Mouse (Mus musculus) limb, embryonic 15.5 days (tissue): ENCODE results near the gene Midn. TPM values are rescaled to one million over a fixed set of nuclear protein-coding genes. Genes with fewer than 3 reads are reported as not detected.

Source experiments
- ATAC-seq: fragments of 200-750 bp; cut with Nextera tagmentation; 2 replicates; pipeline ENCODE4 v1.8.0; 2017; ENCODE audit warnings: low read depth, moderate TSS enrichment; ENCODE audit not compliant: insufficient number of reproducible peaks, low FRiP score, low TSS enrichment
- H3K27ac ChIP-seq: fragments of 300-500 bp; sonication (generic); 2 replicates; pipeline ENCODE4 v1.5.1; 2015; ENCODE audit warnings: moderate library complexity, mild to moderate bottlenecking, inconsistent platforms
- H3K27me3 ChIP-seq: fragments of 300-500 bp; sonication (generic); 2 replicates; pipeline ENCODE4 v1.6.1; 2015; ENCODE audit warnings: inconsistent platforms
- H3K36me3 ChIP-seq: fragments of 300-500 bp; sonication (generic); 2 replicates; pipeline ENCODE4 v1.6.1; 2015; ENCODE audit warnings: inconsistent platforms
- H3K4me1 ChIP-seq: fragments of 300-500 bp; sonication (generic); 2 replicates; pipeline ENCODE4 v1.6.1; 2015; ENCODE audit warnings: inconsistent platforms
- H3K4me2 ChIP-seq: fragments of 300-500 bp; sonication (generic); 2 replicates; pipeline ENCODE4 v1.6.1; 2015; ENCODE audit warnings: mild to moderate bottlenecking, inconsistent platforms
- H3K4me3 ChIP-seq: fragments of 300-500 bp; sonication (generic); 2 replicates; pipeline ENCODE4 v1.5.1; 2015; ENCODE audit warnings: mild to moderate bottlenecking, inconsistent platforms
- H3K9ac ChIP-seq: fragments of 300-500 bp; sonication (generic); 2 replicates; pipeline ENCODE4 v1.6.1; 2015; ENCODE audit warnings: inconsistent platforms
- H3K9me3 ChIP-seq: fragments of 300-500 bp; sonication (generic); 2 replicates; pipeline ENCODE4 v1.6.1; 2016; ENCODE audit warnings: inconsistent platforms
- WGBS: fragments of 180-500 bp; shearing (Covaris S2); methylation state at CpG from one replicate; pipeline ENCODE4 v1.1.7; 2015; 5-methylcytosine and 5-hydroxymethylcytosine counted together
- polyA plus RNA-seq: library from polyadenylated mRNA; unstranded; fragments of >200 nt; fragmentation: Nextera tagmentation; extraction: Ambion mirVana; gene quantifications from 2 replicates; pipeline ENCODE4 v1.2.1, GENCODE M21; 2015

Gene Midn
- polyA plus RNA-seq, 1 experiment from 2014 or later = 13.4 TPM

DNA sequence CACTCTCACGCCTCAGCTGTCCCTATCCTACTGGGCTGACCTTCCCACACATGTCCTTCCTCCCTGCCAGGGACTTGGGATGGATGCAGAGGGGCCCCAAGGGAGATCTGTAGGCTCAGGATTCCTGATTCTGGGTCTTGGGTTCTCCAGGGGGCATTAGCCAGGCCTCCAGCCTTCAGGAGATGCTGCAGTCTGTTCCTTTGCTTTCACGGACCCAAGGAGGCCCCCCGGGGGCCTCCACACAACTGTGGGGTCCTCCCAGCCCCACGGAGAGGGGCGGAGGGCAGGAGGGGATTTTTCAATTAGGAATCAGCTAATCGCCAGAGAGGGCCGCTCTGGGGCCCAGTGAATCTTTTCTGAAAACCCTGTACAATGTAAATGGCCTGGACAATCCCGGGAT lies 46.4 kb downstream of the Midn start:
- Histone ChIP-seq H3K27ac (no peak overlapping the region), H3K9ac (no peak overlapping the region), H3K4me2 (no peak overlapping the region), H3K27me3 (peaks cover 29% of the 10 kb centered on the region), H3K36me3 (no peaks in the 10 kb centered on the region), H3K4me1 (peaks cover 16% of the 10 kb centered on the region), H3K9me3 (no peaks in the 10 kb centered on the region), H3K4me3 (no peak overlapping the region)
- WGBS = 61% methylated on average over 8 of the region's 8 CpGs
- ATAC-seq = no peak

GRCm38 (mm10) chr10:80196167-80196566 lies 48.1 kb downstream of the Midn start:
- peaks cover 13% of the 10 kb centered on the region; the same call in 1 of the 2 replicates for H3K27me3 ChIP-seq
- no peak overlapping the region for H3K27ac ChIP-seq
- WGBS = 79% methylated on average over 1 of the region's 1 CpGs
- H3K4me1 ChIP-seq = peaks cover 4% of the 10 kb centered on the region
- no peak for ATAC-seq
- no peak overlapping the region for H3K4me3 ChIP-seq
- H3K4me2 ChIP-seq = no peak overlapping the region
- H3K9ac ChIP-seq = no peak overlapping the region
- H3K9me3 ChIP-seq = no peaks in the 10 kb centered on the region
- no peaks in the 10 kb centered on the region for H3K36me3 ChIP-seq

DNA sequence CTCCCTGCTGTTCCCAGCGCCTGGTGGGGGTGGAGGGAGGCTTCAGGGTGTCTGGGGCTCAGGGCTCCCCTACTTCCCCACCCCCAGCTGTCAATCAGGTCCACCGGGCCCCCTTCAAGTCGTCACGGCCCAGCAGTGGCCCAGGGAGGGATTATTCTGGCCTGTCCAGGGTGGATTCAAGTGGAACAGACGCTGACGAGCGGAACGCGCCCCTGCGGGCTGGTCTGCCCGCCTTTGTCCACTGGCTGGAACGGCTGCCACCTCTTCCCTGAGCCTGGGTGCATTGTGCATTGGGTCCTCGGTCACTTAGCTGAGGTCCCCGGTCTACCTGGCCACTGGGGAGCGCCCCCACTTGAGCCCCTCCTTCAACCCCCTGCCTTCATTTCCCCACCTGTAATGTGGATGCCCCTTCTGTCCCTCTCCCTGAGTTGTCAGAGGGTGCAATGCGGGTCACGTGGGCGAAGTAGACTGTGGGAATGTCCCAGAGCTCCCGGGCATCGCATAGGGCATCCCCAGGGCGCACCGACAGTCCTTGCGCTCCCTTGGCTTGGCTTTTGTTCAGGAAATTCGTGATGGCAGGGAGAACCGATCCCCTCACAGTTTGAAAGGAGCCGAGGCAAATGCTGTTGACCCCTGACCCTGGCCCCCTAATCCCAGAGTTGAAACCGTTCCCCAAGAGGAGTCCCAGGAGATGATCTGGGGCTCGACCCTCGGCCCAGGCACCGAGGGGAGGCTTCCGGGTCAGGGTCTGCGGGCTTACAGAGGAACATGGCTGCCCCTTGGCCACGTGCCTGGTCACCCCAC lies 48.9 kb downstream of the Midn start:
- no peaks in the 10 kb centered on the region for H3K36me3 ChIP-seq
- WGBS = 74% methylated on average over 33 of the region's 33 CpGs

DNA sequence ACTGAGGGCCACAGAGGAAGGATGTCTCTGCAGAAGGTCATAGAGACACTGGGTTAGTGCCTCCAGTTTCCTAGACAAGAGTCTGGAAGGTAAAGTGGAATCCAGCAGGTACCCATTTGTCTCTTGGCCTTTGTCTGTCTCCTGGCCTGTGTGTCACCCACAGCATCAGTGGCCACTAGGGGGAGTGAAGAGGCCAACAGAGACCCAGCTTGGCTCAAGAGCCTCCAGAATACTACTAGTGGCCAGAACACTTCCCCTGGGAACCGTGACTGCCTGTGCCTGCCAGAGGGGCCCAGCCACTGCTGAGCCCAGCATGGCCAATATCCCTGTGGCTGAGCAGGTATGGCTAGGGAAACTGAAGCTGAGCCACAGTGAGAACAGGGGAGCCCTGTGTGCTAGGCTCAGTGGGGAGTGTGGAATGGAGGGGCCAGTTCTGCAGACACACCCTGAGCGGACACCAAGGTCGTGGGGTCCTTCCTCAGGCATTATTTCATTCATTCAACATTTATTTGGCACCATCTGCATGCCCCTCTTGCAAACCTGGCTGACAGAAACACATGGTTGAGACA lies 51.5 kb downstream of the Midn start:
- no peak overlapping the region for H3K9ac ChIP-seq
- WGBS = 44% methylated on average over 3 of the region's 3 CpGs
- no peaks in the 10 kb centered on the region for H3K36me3 ChIP-seq
- H3K9me3 ChIP-seq = no peaks in the 10 kb centered on the region
- no peaks in the 10 kb centered on the region for H3K27me3 ChIP-seq
- no peak for ATAC-seq
- peaks cover 4% of the 10 kb centered on the region for H3K4me1 ChIP-seq
- no peak overlapping the region for H3K4me2 ChIP-seq
- H3K27ac ChIP-seq = no peak overlapping the region
- no peak overlapping the region for H3K4me3 ChIP-seq

More for the DNA sequence above, 48.9 kb downstream of the Midn start:
- no peak overlapping the region for H3K9ac ChIP-seq
- H3K4me3 ChIP-seq = no peak overlapping the region
- no peak for ATAC-seq
- H3K9me3 ChIP-seq = no peaks in the 10 kb centered on the region
- H3K27me3 ChIP-seq = peaks cover 8% of the 10 kb centered on the region; the same call in 1 of the 2 replicates
- no peak overlapping the region for H3K4me2 ChIP-seq
- H3K27ac ChIP-seq = no peak overlapping the region
- H3K4me1 ChIP-seq = peaks cover 4% of the 10 kb centered on the region

GRCm38 (mm10) chr10:80200485-80200884 lies 52.4 kb downstream of the Midn start:
- Histone ChIP-seq H3K27me3 (no peaks in the 10 kb centered on the region), H3K4me3 (no peak overlapping the region), H3K4me2 (no peak overlapping the region), H3K9ac (no peak overlapping the region), H3K9me3 (no peaks in the 10 kb centered on the region), H3K36me3 (no peaks in the 10 kb centered on the region), H3K27ac (no peak overlapping the region), H3K4me1 (peaks cover 4% of the 10 kb centered on the region)
- no peak for ATAC-seq
- 76% methylated on average over 6 of the region's 6 CpGs for WGBS

DNA sequence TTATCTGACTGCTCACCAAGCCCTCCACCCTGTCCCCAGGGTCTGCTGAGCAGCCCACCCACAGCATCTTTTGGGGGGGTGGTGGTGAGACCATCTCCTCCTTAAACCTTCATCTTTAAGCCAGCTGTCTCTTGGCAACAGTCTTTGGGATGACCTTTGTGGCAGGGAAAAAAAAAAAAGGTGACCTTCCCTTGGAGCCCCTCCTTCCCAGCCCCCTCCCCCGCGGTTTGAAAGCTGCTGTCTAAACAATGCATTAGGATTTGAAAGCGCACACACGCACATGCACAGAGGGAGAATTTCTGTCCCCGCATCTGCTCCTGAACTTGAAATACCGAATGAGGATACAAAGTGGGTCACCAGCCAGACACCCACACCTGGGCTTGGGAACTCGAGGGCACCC lies 56.0 kb downstream of the Midn start:
- H3K27ac ChIP-seq = no peak overlapping the region
- H3K4me1 ChIP-seq = peaks cover 9% of the 10 kb centered on the region
- no peak overlapping the region for H3K4me3 ChIP-seq
- 49% methylated on average over 7 of the region's 7 CpGs for WGBS
- H3K27me3 ChIP-seq = peaks cover 3% of the 10 kb centered on the region; the same call in 1 of the 2 replicates
- H3K9me3 ChIP-seq = no peaks in the 10 kb centered on the region
- no peak for ATAC-seq
- H3K36me3 ChIP-seq = no peaks in the 10 kb centered on the region
- H3K9ac ChIP-seq = no peak overlapping the region
- H3K4me2 ChIP-seq = no peak overlapping the region

GRCm38 (mm10) chr10:80207201-80207600 lies 59.1 kb downstream of the Midn start:
- Histone ChIP-seq H3K4me2 (no peak overlapping the region), H3K4me1 (peaks cover 7% of the 10 kb centered on the region), H3K9ac (no peak overlapping the region), H3K9me3 (no peaks in the 10 kb centered on the region), H3K4me3 (no peak overlapping the region), H3K36me3 (no peaks in the 10 kb centered on the region), H3K27me3 (peaks cover 7% of the 10 kb centered on the region), H3K27ac (no peak overlapping the region)
- 56% methylated on average over 1 of the region's 1 CpGs for WGBS
- ATAC-seq = no peak

- Histone ChIP-seq H3K27ac (no peak overlapping the region), H3K9ac (no peak overlapping the region), H3K36me3 (no peaks in the 10 kb centered on the region), H3K4me2 (no peak overlapping the region), H3K4me1 (peaks cover 7% of the 10 kb centered on the region), H3K9me3 (no peaks in the 10 kb centered on the region), H3K4me3 (no peak overlapping the region), H3K27me3 (peaks cover 7% of the 10 kb centered on the region)
- no peak for ATAC-seq
- WGBS = 69% methylated on average over 10 of the region's 10 CpGs
Observed at GRCm38 (mm10) chr10:80207676-80208075, 59.6 kb downstream of the Midn start.

Other genes with a start within 250 kb of the Midn start
- 35.4 and 37.7 TPM in 2 replicates for gene Med16, start 239.3 kb upstream of the Midn start, polyA plus RNA-seq
- not detected in 2 replicates for gene Gm26602, start 237.4 kb upstream of the Midn start, polyA plus RNA-seq
- 1.0 and 1.2 TPM in 2 replicates for gene Kiss1r, start 231.3 kb upstream of the Midn start, polyA plus RNA-seq
- 159 and 161 TPM in 2 replicates for gene R3hdm4, start 227.1 kb upstream of the Midn start, polyA plus RNA-seq
- 5.7 and 7.4 TPM in 2 replicates for gene Arid3a, start 221.2 kb upstream of the Midn start, polyA plus RNA-seq
- 81.7 and 83.6 TPM in 2 replicates for gene Wdr18, start 188.1 kb upstream of the Midn start, polyA plus RNA-seq
- 0.40 and 0.64 TPM in 2 replicates for gene Grin3b, start 177.6 kb upstream of the Midn start, polyA plus RNA-seq
- 19.3 and 20.1 TPM in 2 replicates for gene Tmem259, start 163.9 kb upstream of the Midn start, polyA plus RNA-seq
- gene Cnn2, start 159.7 kb upstream of the Midn start, polyA plus RNA-seq = 264 and 270 TPM in 2 replicates
- gene Abca7, start 151.8 kb upstream of the Midn start, polyA plus RNA-seq = 3.3 and 3.4 TPM in 2 replicates
- gene Arhgap45, start 131.6 kb upstream of the Midn start, polyA plus RNA-seq = 5.3 and 6.4 TPM in 2 replicates
- 213 and 217 TPM in 2 replicates for gene Polr2e, start 108.5 kb upstream of the Midn start, polyA plus RNA-seq
- 432 and 471 TPM in 2 replicates for gene Gpx4, start 101.1 kb upstream of the Midn start, polyA plus RNA-seq
- 19.7 and 19.8 TPM in 2 replicates for gene Sbno2, start 42.7 kb upstream of the Midn start, polyA plus RNA-seq
- gene Stk11, start 32.5 kb upstream of the Midn start, polyA plus RNA-seq = 15.2 and 16.6 TPM in 2 replicates
- 494 and 537 TPM in 2 replicates for gene Atp5d, start 9.6 kb upstream of the Midn start, polyA plus RNA-seq
- 5.9 and 6.8 TPM in 2 replicates for gene Cbarp, start 7.4 kb upstream of the Midn start, polyA plus RNA-seq
- 102 and 103 TPM in 2 replicates for gene Cirbp, start 17.7 kb downstream of the Midn start, polyA plus RNA-seq
- gene 1600002K03Rik, start 24.7 kb downstream of the Midn start, polyA plus RNA-seq = 12.8 and 13.3 TPM in 2 replicates
- 27.0 and 29.3 TPM in 2 replicates for gene Efna2, start 31.2 kb downstream of the Midn start, polyA plus RNA-seq
- 66.1 and 67.6 TPM in 2 replicates for gene Mum1, start 78.2 kb downstream of the Midn start, polyA plus RNA-seq
- gene Ndufs7, start 100.8 kb downstream of the Midn start, polyA plus RNA-seq = 301 and 304 TPM in 2 replicates
- gene Gamt, start 112.7 kb downstream of the Midn start, polyA plus RNA-seq = 64.4 and 127 TPM in 2 replicates
- gene Dazap1, start 113.2 kb downstream of the Midn start, polyA plus RNA-seq = 56.8 and 59.7 TPM in 2 replicates
- 842 and 925 TPM in 2 replicates for gene Rps15, start 144.2 kb downstream of the Midn start, polyA plus RNA-seq
- gene Apc2, start 147.7 kb downstream of the Midn start, polyA plus RNA-seq = 1.5 TPM in 2 replicates
- gene 2310011J03Rik, start 172.3 kb downstream of the Midn start, polyA plus RNA-seq = 54.4 and 56.0 TPM in 2 replicates
- 4.3 and 5.0 TPM in 2 replicates for gene Pcsk4, start 181.2 kb downstream of the Midn start, polyA plus RNA-seq
- 13.8 and 16.1 TPM in 2 replicates for gene Reep6, start 181.7 kb downstream of the Midn start, polyA plus RNA-seq
- gene Adamtsl5, start 200.1 kb downstream of the Midn start, polyA plus RNA-seq = 11.9 and 13.8 TPM in 2 replicates
- gene Plk5, start 208.2 kb downstream of the Midn start, polyA plus RNA-seq = 0.91 and 0.99 TPM in 2 replicates
- 6.1 and 6.8 TPM in 2 replicates for gene Mex3d, start 239.4 kb downstream of the Midn start, polyA plus RNA-seq